Mouse (Mus musculus) heart, embryonic 16.5 days (tissue): ENCODE data around the gene Imp4. TPM values are rescaled to one million over a fixed set of nuclear protein-coding genes. Genes with fewer than 3 reads are reported as not detected.
"Not testable (repeated sequence)": the region's sequence is repeated elsewhere in the genome, so short reads cannot be mapped to it uniquely, and the experiment has no call there.

Experiments used
- ATAC-seq: fragments of 200-750 bp; cut with Nextera tagmentation; replicated peaks from 2 replicates; pipeline ENCODE4 v1.8.0; 2017; ENCODE audit warnings: moderate number of reproducible peaks; ENCODE audit not compliant: insufficient read depth, low FRiP score; ENCODE audit errors: extremely low read depth
- H3K27ac ChIP-seq: fragments of 300-500 bp; sonication (generic); 2 replicates; pipeline ENCODE4 v1.5.1; 2014; ENCODE audit warnings: mild to moderate bottlenecking, low read length, control low read depth, moderate library complexity
- H3K27me3 ChIP-seq: fragments of 300-500 bp; sonication (generic); 2 replicates; pipeline ENCODE4 v1.6.1; 2014; ENCODE audit warnings: low read length, mixed read lengths; ENCODE audit not compliant: control insufficient read depth, insufficient read depth
- H3K36me3 ChIP-seq: fragments of 300-500 bp; sonication (generic); 2 replicates; pipeline ENCODE4 v1.6.1; 2014; ENCODE audit not compliant: control insufficient read depth, insufficient read depth
- H3K4me1 ChIP-seq: fragments of 300-500 bp; sonication (generic); 2 replicates; pipeline ENCODE4 v1.6.1; 2014; ENCODE audit warnings: low read length, mixed read lengths; ENCODE audit not compliant: control insufficient read depth, insufficient read depth
- H3K4me2 ChIP-seq: fragments of 300-500 bp; sonication (generic); 2 replicates; pipeline ENCODE4 v1.6.1; 2014; ENCODE audit warnings: low read depth, mild to moderate bottlenecking, control low read depth, low read length
- H3K4me3 ChIP-seq: fragments of 300-500 bp; sonication (generic); 2 replicates; pipeline ENCODE4 v1.5.1; 2014; ENCODE audit warnings: mild to moderate bottlenecking, control low read depth, low read length
- H3K9ac ChIP-seq: fragments of 300-500 bp; sonication (generic); 2 replicates; pipeline ENCODE4 v1.6.1; 2014; ENCODE audit warnings: low read length, control low read depth
- H3K9me3 ChIP-seq: fragments of 300-500 bp; sonication (generic); replicated peaks from 2 replicates; pipeline ENCODE4 v1.6.1; 2016; ENCODE audit warnings: low read length; ENCODE audit not compliant: control insufficient read depth
- WGBS: fragments of 180-500 bp; shearing (Covaris S2); extraction: QIAGEN DNeasy Blood & Tissue Kit; methylation state at CpG from one replicate; pipeline ENCODE4 v1.1.7; 2014; 5-methylcytosine and 5-hydroxymethylcytosine counted together
- polyA plus RNA-seq: library from polyadenylated mRNA; unstranded; fragments of >200 nt; fragmentation: Nextera tagmentation; extraction: Ambion mirVana; gene quantifications from 2 replicates; pipeline ENCODE4 v1.2.1, GENCODE M21; 2015

Imp4 gene
- polyA plus RNA-seq, 1 experiment from 2014 or later, result 64.9 TPM

GRCm38 (mm10) chr1:34432776-34433481, 6.7 kb upstream of the Imp4 start:
- H3K9ac ChIP-seq, result peak overlapping the region; percentile 79
- peak overlapping the region; percentile 79 for H3K27ac ChIP-seq
- peak overlapping the region; percentile 59 for H3K4me3 ChIP-seq
- H3K4me2 ChIP-seq, result peak overlapping the region; percentile 83
- H3K4me1 ChIP-seq, result peaks cover 15% of the 10 kb centered on the region
- 13% methylated on average over 35 of the region's 35 CpGs for WGBS
- H3K27me3 ChIP-seq, result no peaks in the 10 kb centered on the region
- peak; percentile 20; the same call in 1 of the 2 replicates for ATAC-seq
- H3K9me3 ChIP-seq, result peaks cover 27% of the 10 kb centered on the region
- H3K36me3 ChIP-seq, result peaks cover 27% of the 10 kb centered on the region

GRCm38 (mm10) chr1:34433891-34434521, 5.6 kb upstream of the Imp4 start:
- Histone ChIP-seq H3K4me2 (peak overlapping the region; percentile 83), H3K4me1 (peaks cover 22% of the 10 kb centered on the region), H3K27me3 (no peaks in the 10 kb centered on the region), H3K36me3 (peaks cover 26% of the 10 kb centered on the region), H3K9ac (peak overlapping the region; percentile 72), H3K4me3 (peak overlapping the region; percentile 80), H3K9me3 (peaks cover 23% of the 10 kb centered on the region), H3K27ac (peak overlapping the region; percentile 79)
- no peak for ATAC-seq
- WGBS, result 13% methylated on average over 19 of the region's 19 CpGs

DNA sequence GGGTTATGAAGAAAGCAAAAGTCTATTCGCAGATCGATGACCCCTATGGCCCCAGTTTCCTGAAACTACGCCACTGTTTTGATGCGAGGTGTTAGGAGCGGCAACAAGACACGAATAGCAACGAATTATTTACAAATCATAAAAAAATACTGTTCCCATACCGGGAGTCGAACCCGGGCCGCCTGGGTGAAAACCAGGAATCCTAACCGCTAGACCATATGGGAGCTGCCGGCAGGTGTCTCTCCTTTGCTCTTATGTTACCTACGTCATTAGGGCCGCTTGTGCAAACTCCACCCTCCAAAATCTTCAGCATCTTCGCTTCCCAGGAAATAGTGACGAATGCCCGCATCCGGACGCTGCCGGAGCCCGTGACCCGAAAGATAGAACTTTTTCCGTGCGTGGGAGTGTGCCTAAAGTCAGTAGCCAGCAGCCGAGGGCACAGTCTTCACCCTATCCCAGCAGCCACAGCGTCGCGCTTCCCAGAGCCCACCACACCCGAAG, 4.9 kb upstream of the Imp4 start:
- peak overlapping the region; percentile 83 for H3K4me2 ChIP-seq
- peak overlapping the region; percentile 72 for H3K9ac ChIP-seq
- peak overlapping the region; percentile 80 for H3K4me3 ChIP-seq
- no peaks in the 10 kb centered on the region for H3K27me3 ChIP-seq
- under 1% methylated on average over 30 of the region's 30 CpGs for WGBS
- peak; percentile 5; the same call in 1 of the 2 replicates for ATAC-seq
- H3K27ac ChIP-seq, result peak overlapping the region; percentile 74
- peaks cover 22% of the 10 kb centered on the region for H3K4me1 ChIP-seq
- peaks cover 17% of the 10 kb centered on the region for H3K9me3 ChIP-seq
- peaks cover 23% of the 10 kb centered on the region for H3K36me3 ChIP-seq

- no peak for ATAC-seq
- H3K27me3 ChIP-seq, result no peaks in the 10 kb centered on the region
- peaks cover 14% of the 10 kb centered on the region for H3K9me3 ChIP-seq
- H3K4me2 ChIP-seq, result peak overlapping the region; percentile 83
- H3K4me1 ChIP-seq, result peaks cover 24% of the 10 kb centered on the region
- 28% methylated on average over 8 of the region's 8 CpGs for WGBS
- peak overlapping the region; percentile 69 for H3K9ac ChIP-seq
- H3K4me3 ChIP-seq, result peak overlapping the region; percentile 80
- H3K36me3 ChIP-seq, result peaks cover 15% of the 10 kb centered on the region
- peak overlapping the region; percentile 74 for H3K27ac ChIP-seq
Observed at GRCm38 (mm10) chr1:34435371-34436120, 4.1 kb upstream of the Imp4 start.

GRCm38 (mm10) chr1:34436374-34436773, 3.3 kb upstream of the Imp4 start:
- Histone ChIP-seq H3K9ac (no peak overlapping the region), H3K9me3 (peaks cover 8% of the 10 kb centered on the region), H3K4me2 (no peak overlapping the region), H3K27me3 (no peaks in the 10 kb centered on the region), H3K36me3 (peaks cover 10% of the 10 kb centered on the region), H3K4me3 (no peak overlapping the region), H3K27ac (no peak overlapping the region), H3K4me1 (peaks cover 30% of the 10 kb centered on the region)
- 84% methylated on average over 3 of the region's 3 CpGs for WGBS
- no peak for ATAC-seq

DNA sequence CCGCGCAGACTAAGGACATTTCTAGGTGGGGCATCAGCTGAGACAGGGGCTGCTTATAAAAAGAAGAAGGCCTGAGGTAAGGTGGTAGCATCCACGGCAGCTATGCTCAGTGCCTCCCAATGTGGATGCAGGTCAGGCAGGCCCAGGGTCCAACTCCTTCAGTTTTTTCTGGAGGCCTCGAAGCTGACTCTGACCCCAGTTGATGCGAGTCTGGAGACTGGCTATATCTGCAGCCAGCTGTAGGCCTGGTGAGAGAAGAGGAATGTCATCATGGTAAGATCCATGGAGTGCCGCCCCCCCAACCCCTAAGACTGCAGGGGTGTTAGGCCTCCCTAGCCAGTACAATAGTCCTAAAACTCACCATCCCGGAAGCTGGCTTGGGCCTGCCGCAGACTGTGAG, 2.3 kb upstream of the Imp4 start:
- not testable (repeated sequence) for H3K9me3 ChIP-seq, H3K9ac ChIP-seq, H3K27me3 ChIP-seq, ATAC-seq, H3K36me3 ChIP-seq, H3K27ac ChIP-seq, H3K4me3 ChIP-seq, H3K4me2 ChIP-seq
- 93% methylated on average over 8 of the region's 8 CpGs for WGBS
- peaks cover 30% of the 10 kb centered on the region for H3K4me1 ChIP-seq

GRCm38 (mm10) chr1:34438381-34439051, 1.1 kb upstream of the Imp4 start:
- WGBS, result 34% methylated on average over 15 of the region's 20 CpGs
- peaks cover 26% of the 10 kb centered on the region for H3K4me1 ChIP-seq
- peaks cover 12% of the 10 kb centered on the region for H3K36me3 ChIP-seq
- ATAC-seq, result no peak
- H3K9me3 ChIP-seq, result no peaks in the 10 kb centered on the region
- H3K27me3 ChIP-seq, result no peaks in the 10 kb centered on the region
- peak overlapping the region; percentile 70 for H3K9ac ChIP-seq
- H3K27ac ChIP-seq, result no peak overlapping the region
- H3K4me2 ChIP-seq, result peak overlapping the region; percentile 79
- peak overlapping the region; percentile 77 for H3K4me3 ChIP-seq

DNA sequence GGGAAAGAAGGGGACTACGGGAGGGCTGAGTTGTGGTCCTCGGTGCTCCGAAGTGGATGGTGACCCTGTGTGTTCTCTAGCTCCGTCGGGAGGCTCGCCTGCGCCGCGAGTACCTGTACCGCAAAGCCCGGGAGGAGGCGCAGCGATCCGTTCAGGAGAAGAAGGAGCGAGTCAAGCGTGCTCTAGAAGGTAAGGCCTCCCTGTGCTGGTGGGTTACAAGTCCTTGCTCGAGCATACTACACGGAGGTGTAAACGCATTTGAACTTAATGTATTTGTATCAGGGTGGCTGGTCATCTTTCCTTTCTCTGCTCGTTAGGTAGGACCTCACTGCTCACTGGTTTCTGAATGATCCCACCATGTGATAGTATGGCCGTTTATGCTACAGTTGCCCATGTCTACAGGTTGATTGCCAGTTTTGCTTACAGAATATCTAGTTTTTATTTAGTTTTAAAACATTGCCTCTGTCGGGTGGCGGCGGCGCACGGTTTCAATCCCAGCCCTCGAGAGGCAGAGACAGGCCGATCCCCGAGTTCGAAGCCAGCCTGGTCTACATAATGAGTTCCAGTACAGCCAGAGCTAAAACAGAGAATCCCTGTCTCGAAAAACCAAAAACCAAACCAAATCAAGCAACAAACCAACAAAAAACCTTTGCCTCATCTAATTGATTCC, 445 bp downstream of the Imp4 start:
- Histone ChIP-seq H3K9me3 (no peaks in the 10 kb centered on the region), H3K27ac (peak overlapping the region; percentile 66), H3K4me2 (peak overlapping the region; percentile 91), H3K4me3 (peak overlapping the region; percentile 77), H3K9ac (peak overlapping the region; percentile 75), H3K27me3 (no peaks in the 10 kb centered on the region), H3K4me1 (peaks cover 19% of the 10 kb centered on the region), H3K36me3 (peaks cover 28% of the 10 kb centered on the region)
- peak; percentile 29 for ATAC-seq
- WGBS, result 7% methylated on average over 31 of the region's 31 CpGs
